Comparison of ENCODE assay signal across 8 mouse cellular contexts in the genomic region with DNA sequence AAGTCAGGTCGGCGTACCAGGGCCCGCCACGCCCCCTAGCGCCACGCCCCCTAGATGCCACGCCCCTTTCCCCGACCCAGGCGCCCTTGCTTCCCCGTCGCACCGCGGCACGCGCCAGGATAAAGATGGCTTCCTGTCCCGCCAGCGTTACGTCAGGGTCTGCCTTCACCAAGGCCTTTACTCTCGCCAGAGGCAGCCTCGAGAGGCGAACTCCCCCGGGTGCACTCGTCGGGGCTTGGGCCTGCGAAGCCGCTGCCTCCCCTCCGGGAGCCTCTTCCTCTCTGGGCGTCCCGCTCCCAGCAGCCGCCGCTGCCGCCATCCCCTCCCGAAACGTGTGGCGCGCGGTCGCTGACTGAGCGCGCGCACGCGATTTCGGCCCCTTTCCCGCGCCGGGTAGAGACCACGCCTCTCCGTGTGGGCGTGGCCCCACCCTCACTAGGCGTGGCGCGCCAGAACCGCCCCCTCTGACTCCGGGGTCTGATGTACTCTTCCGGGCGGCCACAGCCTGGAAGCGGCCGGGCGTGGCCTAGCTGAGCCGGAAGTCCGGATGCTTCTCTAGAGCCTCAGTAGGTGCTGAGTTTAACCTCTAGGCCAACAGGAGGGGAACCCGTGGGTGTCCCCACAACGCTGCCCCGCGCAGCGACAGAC. TPM values are rescaled to one million over a fixed set of nuclear protein-coding genes. Genes with fewer than 3 reads are reported as not detected.
DNase-seq lines count a peak whose midpoint lies in the region; ATAC-seq and TF ChIP-seq lines count a peak whose summit lies in the region.

No protein-coding gene starts in this region.

- peak; percentile 83 to 96 for TF ChIP-seq POLR2A in MEL (IDR thresholded peaks at IDR 0.05; ENCODE audit: control insufficient read depth in 1 of 2, insufficient read depth in 1 of 2, low read depth in 1 of 2, low read length in 2 of 2, poor library complexity in 1 of 2)
- TF ChIP-seq POLR2A in cerebellum, adult 2 months (IDR thresholded peaks at IDR 0.05; ENCODE audit: borderline replicate concordance, insufficient read depth, low read length): 0 out of 2 replicates have a peak, but pooled peaks have one; percentile 36

- ATAC-seq in lung, postnatal 0 days: peak; percentile 100

- DNase-seq in MEL (ENCODE audit: low read depth, low spot score): peak; percentile 97
- peak; percentile 88 to 91 for DNase-seq in cerebellum, adult 2 months
- DNase-seq in forelimb bud, embryonic 11.5 days (ENCODE audit: low read depth, low spot score): peak; percentile 96
- peak; percentile 95 for DNase-seq in hindbrain, embryonic 10.5 days (ENCODE audit: low spot score)
- peak; percentile 95 for DNase-seq in layer of hippocampus, adult 9-11 months
- peak; percentile 98 for DNase-seq in lung, postnatal 0 days (ENCODE audit: low spot score)
- DNase-seq in ovary, postnatal 14 days (ENCODE audit: low spot score): peak; percentile 98
- peak; percentile 99 for DNase-seq in thymus, postnatal 14 days

- no peak for TF ChIP-seq RAD21 in MEL (IDR thresholded peaks at IDR 0.05; ENCODE audit: low read depth, low read length)

- TF ChIP-seq CTCF in MEL (IDR thresholded peaks at IDR 0.05 in 2 of 3, conservative IDR thresholded peaks at IDR 0.05 in 1 of 3; ENCODE audit: control insufficient read depth in 1 of 3, insufficient read depth in 1 of 3, low read depth in 2 of 3, low read length in 3 of 3, poor library complexity in 1 of 3, severe bottlenecking in 1 of 3): no peak
- TF ChIP-seq CTCF in cerebellum, adult 2 months (IDR thresholded peaks at IDR 0.05; ENCODE audit: borderline replicate concordance, insufficient read depth, low read depth, low read length): no peak
- peak; percentile 10; the same call in 1 of the 2 replicates for TF ChIP-seq CTCF in lung, postnatal 0 days (IDR thresholded peaks at IDR 0.05)

- no peaks in the 10 kb centered on the region for H3K9me3 ChIP-seq in MEL (replicated peaks; ENCODE audit: insufficient read depth, low read length)
- H3K9me3 ChIP-seq in hindbrain, embryonic 10.5 days: no peaks in the 10 kb centered on the region
- no peaks in the 10 kb centered on the region for H3K9me3 ChIP-seq in lung, postnatal 0 days (ENCODE audit: low read length)

- peak overlapping the region; percentile 85 for H3K9ac ChIP-seq in MEL (ENCODE audit: control insufficient read depth, low read depth, low read length, poor library complexity, severe bottlenecking)
- H3K9ac ChIP-seq in lung, postnatal 0 days (replicated peaks; ENCODE audit: low read depth): peak overlapping the region; percentile 48

- TF ChIP-seq EP300 in MEL (IDR thresholded peaks at IDR 0.05; ENCODE audit: low read depth in 1 of 2, low read length in 2 of 2): 0 out of 4 replicates have a peak, but pooled peaks of 1 of the 2 experiments have one; percentile 21
- peak; percentile 34; the same call in 1 of the 2 replicates for TF ChIP-seq EP300 in lung, postnatal 0 days (IDR thresholded peaks at IDR 0.05)

- peaks cover 0 to 10% of the 10 kb centered on the region in 2 experiments; a peak in 3 of 4 replicates for H3K4me1 ChIP-seq in MEL (ENCODE audit: control insufficient read depth in 1 of 2, insufficient read depth in 2 of 2, low read length in 2 of 2)
- H3K4me1 ChIP-seq in cerebellum, adult 2 months (ENCODE audit: control insufficient read depth, insufficient read depth, low read length): no peaks in the 10 kb centered on the region
- peaks cover 18% of the 10 kb centered on the region; the same call in 1 of the 2 replicates for H3K4me1 ChIP-seq in hindbrain, embryonic 10.5 days (replicated peaks)
- no peaks in the 10 kb centered on the region for H3K4me1 ChIP-seq in lung, postnatal 0 days (ENCODE audit: insufficient read depth, low read depth, low read length)

- peaks cover 1% of the 10 kb centered on the region; the same call in 1 of the 2 replicates for H3K79me2 ChIP-seq in MEL (ENCODE audit: control insufficient read depth, insufficient read depth, low read length, poor library complexity)

- H3K27me3 ChIP-seq in MEL (ENCODE audit: control insufficient read depth in 1 of 2, insufficient read depth in 2 of 2, low read length in 2 of 2): no peaks in the 10 kb centered on the region
- H3K27me3 ChIP-seq in cerebellum, adult 2 months (ENCODE audit: control insufficient read depth, insufficient read depth, low read length): no peaks in the 10 kb centered on the region
- no peaks in the 10 kb centered on the region for H3K27me3 ChIP-seq in hindbrain, embryonic 10.5 days (ENCODE audit: insufficient read depth, poor library complexity, severe bottlenecking)
- H3K27me3 ChIP-seq in lung, postnatal 0 days (replicated peaks; ENCODE audit: insufficient read depth, low read length): no peaks in the 10 kb centered on the region

- peak overlapping the region; percentile 78 for H3K4me2 ChIP-seq in lung, postnatal 0 days (replicated peaks; ENCODE audit: low read depth, low read length)

- peak overlapping the region; percentile 66 to 70 for H3K4me3 ChIP-seq in MEL (ENCODE audit: control insufficient read depth in 1 of 2, insufficient read depth in 1 of 2, low read depth in 2 of 2, low read length in 2 of 2)
- H3K4me3 ChIP-seq in cerebellum, adult 2 months (replicated peaks; ENCODE audit: insufficient read depth, low read depth, low read length): peak overlapping the region; percentile 62
- peak overlapping the region; percentile 67 for H3K4me3 ChIP-seq in hindbrain, embryonic 10.5 days
- peak overlapping the region; percentile 74 for H3K4me3 ChIP-seq in lung, postnatal 0 days (ENCODE audit: low read depth, low read length)

- H3K36me3 ChIP-seq in MEL (ENCODE audit: control insufficient read depth in 1 of 2, insufficient read depth in 2 of 2, low read length in 2 of 2): peaks cover 4 to 19% of the 10 kb centered on the region in 2 experiments; a peak in 3 of 4 replicates
- peaks cover 22% of the 10 kb centered on the region for H3K36me3 ChIP-seq in hindbrain, embryonic 10.5 days
- peaks cover 4% of the 10 kb centered on the region; the same call in 1 of the 2 replicates for H3K36me3 ChIP-seq in lung, postnatal 0 days (ENCODE audit: insufficient read depth, low read length)

- peak overlapping the region; percentile 84 for H3K27ac ChIP-seq in MEL (ENCODE audit: control insufficient read depth, low read depth, low read length)
- peak overlapping the region; percentile 56; the same call in 1 of the 2 replicates for H3K27ac ChIP-seq in cerebellum, adult 2 months (ENCODE audit: insufficient read depth, low read length)
- peak overlapping the region; percentile 97 for H3K27ac ChIP-seq in hindbrain, embryonic 10.5 days
- peak overlapping the region; percentile 90 for H3K27ac ChIP-seq in lung, postnatal 0 days (ENCODE audit: low read length)

- WGBS in cerebellum, adult 2 months: under 1% methylated on average over 67 of the region's 67 CpGs
- under 1% methylated on average over 67 of the region's 67 CpGs for WGBS in hindbrain, embryonic 10.5 days
- WGBS in lung, postnatal 0 days: under 1% methylated on average over 62 of the region's 67 CpGs

TF ChIP-seq in MEL, 35 proteins besides CTCF, POLR2A, EP300 and RAD21 (continues in another document):
- TF ChIP-seq SIN3A (IDR thresholded peaks at IDR 0.05; ENCODE audit: low read length) (peak; percentile 75), BHLHE40 (IDR thresholded peaks at IDR 0.05; ENCODE audit: borderline replicate concordance, low read depth, low read length) (peak; percentile 69; the same call in 1 of the 2 replicates), MAZ (IDR thresholded peaks at IDR 0.05; ENCODE audit: low read depth, low read length) (0 out of 2 replicates have a peak, but pooled peaks have one; percentile 42), MAFK (IDR thresholded peaks at IDR 0.05; ENCODE audit: borderline replicate concordance, low read depth, low read length) (no peak), MYB (IDR thresholded peaks at IDR 0.05; ENCODE audit: low read depth, low read length) (no peak), TCF12 (IDR thresholded peaks at IDR 0.05; ENCODE audit: low read depth, low read length) (peak; percentile 41; the same call in 1 of the 2 replicates), ETS1 (IDR thresholded peaks at IDR 0.05; ENCODE audit: low read depth, low read length) (no peak), UBTF (IDR thresholded peaks at IDR 0.05; ENCODE audit: borderline replicate concordance, insufficient read depth, low read depth, low read length) (0 out of 2 replicates have a peak, but pooled peaks have one; percentile 68), POLR2AphosphoS2 (IDR thresholded peaks at IDR 0.05; ENCODE audit: low read length) (peak; percentile 87), MAX (IDR thresholded peaks at IDR 0.05; ENCODE audit: low read length) (peak; percentile 80), NELFE (IDR thresholded peaks at IDR 0.05; ENCODE audit: low read depth, low read length) (peak; percentile 92), ZMIZ1 (IDR thresholded peaks at IDR 0.05; ENCODE audit: low read depth, low read length) (peak; percentile 90), JUND (IDR thresholded peaks at IDR 0.05; ENCODE audit: low read depth, low read length) (no peak), HCFC1 (IDR thresholded peaks at IDR 0.05; ENCODE audit: low read depth, low read length) (peak; percentile 70), USF1 (IDR thresholded peaks at IDR 0.05; ENCODE audit: low read depth, low read length) (peak; percentile 52; the same call in 1 of the 2 replicates), TAL1 (IDR thresholded peaks at IDR 0.05; ENCODE audit: low read length) (no peak), TBP (IDR thresholded peaks at IDR 0.05; ENCODE audit: low read depth, low read length) (0 out of 2 replicates have a peak, but pooled peaks have one; percentile 11), MEF2A (IDR thresholded peaks at IDR 0.05; ENCODE audit: extremely low read depth, insufficient replicate concordance, low read depth, low read length, poor library complexity, severe bottlenecking) (no peak), GABPA (IDR thresholded peaks at IDR 0.05; ENCODE audit: low read depth, low read length) (no peak), E2F4 (IDR thresholded peaks at IDR 0.05; ENCODE audit: borderline replicate concordance, low read depth, low read length) (peak; percentile 90; the same call in 1 of the 2 replicates), ZC3H11A (IDR thresholded peaks at IDR 0.05; ENCODE audit: low read depth, low read length) (no peak), POLR2AphosphoS5 (IDR thresholded peaks at IDR 0.05; ENCODE audit: borderline replicate concordance, low read depth, low read length) (peak; percentile 16; the same call in 1 of the 2 replicates), CHD1 (IDR thresholded peaks at IDR 0.05; ENCODE audit: low read depth, low read length) (no peak)

RNA-seq across cellular contexts. Expression of gene Pole4, which starts 52.5 kb away (rescaled TPM):
- total RNA-seq in MEL (2012; rRNA removed): 65.7 and 67.2 TPM in 2 replicates
- polyA plus RNA-seq in MEL (2012; ENCODE audit: insufficient read depth in 1 of 2, insufficient read length in 2 of 2, low read depth in 1 of 2, low replicate concordance in 2 of 2, missing spikeins in 1 of 2): 10 to 100 TPM in 1 of 2 experiments, not detected in 1; 76.7 TPM
- polyA plus RNA-seq in cerebellum, adult 2 months (2012; rRNA removed): 30.1 TPM in 2 replicates
- polyA plus RNA-seq in hindbrain, embryonic 10.5 days (2016; fragmentation: Nextera tagmentation; extraction: Ambion mirVana): 87.5 and 93.5 TPM in 2 replicates
- 57.4 and 60.4 TPM in 2 replicates for polyA plus RNA-seq in lung, postnatal 0 days (2015; fragmentation: Nextera tagmentation; extraction: Ambion mirVana)

Comparison
In these comparisons a context has a peak if more than half of its experiments do, and no peak if none do; other contexts are left out.
1. Peak in every context shown above with its lines: DNase-seq, ATAC-seq, H3K4me3 ChIP-seq and H3K27ac ChIP-seq.